Mouse (Mus musculus) embryonic fibroblast, embryonic 13.5 days (primary cell): ENCODE data around the gene Map4k3.

Source experiments
- CTCF ChIP-seq: IDR thresholded peaks from 2 replicates; pipeline ENCODE4 v1.5.1; 2011; ENCODE audit warnings: mild to moderate bottlenecking, control low read depth, low read length, moderate library complexity, borderline replicate concordance; ENCODE audit not compliant: insufficient read depth
- POLR2A ChIP-seq: IDR thresholded peaks from 2 replicates; pipeline ENCODE4 v1.6.1; 2011; ENCODE audit warnings: low read depth, mild to moderate bottlenecking, control low read depth, low read length, moderate library complexity

DNA sequence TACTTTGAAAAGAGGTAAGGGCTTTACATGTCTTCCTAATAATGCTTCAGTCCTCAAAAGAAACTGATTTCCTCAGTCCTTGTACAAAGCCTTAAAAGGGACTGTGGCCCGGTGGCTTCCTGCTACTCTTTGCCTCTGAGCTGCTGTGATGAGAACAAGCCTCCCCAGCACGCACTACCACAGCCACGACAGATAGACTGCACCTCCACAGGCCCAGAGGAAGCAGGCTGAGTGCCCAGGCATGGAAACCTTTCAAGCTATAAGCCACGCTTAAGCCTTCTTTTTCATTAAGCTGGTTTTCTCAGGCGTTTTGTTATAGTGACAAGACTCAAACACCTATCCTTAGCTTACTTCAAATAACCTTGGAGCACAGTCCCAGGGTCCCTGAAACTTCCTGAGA, 10.0 kb downstream of the Map4k3 start:
- no peak for TF ChIP-seq CTCF
- TF ChIP-seq POLR2A, result no peak
